Mouse (Mus musculus) intestine, embryonic 16.5 days (tissue): ENCODE data around the gene Fam181a. TPM values are rescaled to one million over a fixed set of nuclear protein-coding genes. Genes with fewer than 3 reads are reported as not detected.
A peak's percentile ranks its signal among the peaks of the same experiment; 100 is the strongest.

Experiments
- ATAC-seq: fragments of 200-750 bp; cut with Nextera tagmentation; 2 replicates; pipeline ENCODE4 v1.8.0; 2017; ENCODE audit warnings: moderate TSS enrichment, moderate library complexity
- H3K27ac ChIP-seq: fragments of 300-500 bp; sonication (generic); 2 replicates; pipeline ENCODE4 v1.5.1; 2014; ENCODE audit warnings: mild to moderate bottlenecking, low read length
- H3K27me3 ChIP-seq: fragments of 300-500 bp; sonication (generic); replicated peaks from 2 replicates; pipeline ENCODE4 v1.6.1; 2014; ENCODE audit warnings: low read length, control low read depth, mixed read lengths; ENCODE audit not compliant: control insufficient read depth, insufficient read depth
- H3K36me3 ChIP-seq: fragments of 300-500 bp; sonication (generic); 2 replicates; pipeline ENCODE4 v1.6.1; 2014; ENCODE audit warnings: low read length, control low read depth; ENCODE audit not compliant: control insufficient read depth, insufficient read depth
- H3K4me1 ChIP-seq: fragments of 300-500 bp; sonication (generic); 2 replicates; pipeline ENCODE4 v1.6.1; 2014; ENCODE audit warnings: low read length, control low read depth, mixed read lengths; ENCODE audit not compliant: control insufficient read depth, insufficient read depth
- H3K4me2 ChIP-seq: fragments of 300-500 bp; sonication (generic); 2 replicates; pipeline ENCODE4 v1.6.1; 2014; ENCODE audit warnings: low read depth, low read length, control low read depth
- H3K4me3 ChIP-seq: fragments of 300-500 bp; sonication (generic); 2 replicates; pipeline ENCODE4 v1.5.1; 2014; ENCODE audit warnings: mild to moderate bottlenecking, low read length
- H3K9ac ChIP-seq: fragments of 300-500 bp; sonication (generic); 2 replicates; pipeline ENCODE4 v1.6.1; 2014; ENCODE audit warnings: low read depth, low read length
- H3K9me3 ChIP-seq: fragments of 300-500 bp; sonication (generic); 2 replicates; pipeline ENCODE4 v1.6.1; 2016; ENCODE audit warnings: low read length, control low read depth; ENCODE audit not compliant: control insufficient read depth
- WGBS: fragments of 180-500 bp; shearing (Covaris S2); extraction: QIAGEN DNeasy Blood & Tissue Kit; methylation state at CpG from one replicate; pipeline ENCODE4 v1.1.7; 2014; 5-methylcytosine and 5-hydroxymethylcytosine counted together
- polyA plus RNA-seq: library from polyadenylated mRNA; unstranded; fragments of >200 nt; fragmentation: Nextera tagmentation; extraction: Ambion mirVana; gene quantifications from 2 replicates; pipeline ENCODE4 v1.2.1, GENCODE M21; 2015

Gene Fam181a
- polyA plus RNA-seq, 1 experiment from 2014 or later, result not detected

DNA sequence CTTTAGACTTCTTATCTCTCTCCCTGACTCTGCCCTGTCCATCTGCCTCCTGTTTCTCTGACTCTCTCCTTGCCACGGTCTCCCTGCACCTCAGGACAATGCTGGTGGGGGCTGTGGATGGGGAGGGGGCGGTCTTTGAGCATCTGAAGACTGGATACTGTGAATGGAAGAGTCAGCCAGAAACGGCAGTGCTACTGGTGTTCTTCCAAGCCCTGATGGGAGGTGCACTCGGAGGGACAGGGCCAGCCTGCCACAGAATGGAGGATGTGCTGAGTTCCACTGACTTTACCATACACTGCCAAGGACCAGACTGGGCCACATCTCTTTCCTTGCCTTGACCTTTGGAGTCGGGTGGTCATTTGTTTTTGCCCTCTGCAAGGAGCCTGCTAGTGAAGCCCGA, 27.8 kb upstream of the Fam181a start:
- ATAC-seq, result no peak
- Histone ChIP-seq H3K27ac (no peak overlapping the region), H3K27me3 (no peaks in the 10 kb centered on the region), H3K4me1 (no peaks in the 10 kb centered on the region), H3K4me2 (no peak overlapping the region), H3K9me3 (no peaks in the 10 kb centered on the region), H3K4me3 (no peak overlapping the region), H3K9ac (no peak overlapping the region), H3K36me3 (no peaks in the 10 kb centered on the region)
- 63% methylated on average over 6 of the region's 6 CpGs for WGBS

DNA sequence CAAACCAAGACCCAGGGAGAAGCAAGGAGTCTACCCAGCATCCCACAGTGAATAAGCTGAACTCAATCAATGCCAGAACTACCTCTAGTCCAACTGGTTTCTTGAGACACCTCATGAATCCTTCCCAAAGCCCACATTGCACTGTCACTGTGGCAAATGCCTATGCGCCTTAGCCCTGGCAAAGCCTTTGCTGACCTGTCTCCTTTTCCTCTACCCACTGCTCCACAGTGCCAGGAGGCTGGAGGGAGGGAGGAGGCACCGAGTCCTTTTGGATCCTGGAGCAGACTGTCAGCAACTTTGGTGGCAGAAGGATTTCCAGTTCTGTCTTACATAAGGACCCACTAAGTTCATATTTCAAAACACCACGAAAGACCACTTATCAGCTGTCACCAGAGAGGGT, 27.4 kb upstream of the Fam181a start:
- WGBS, result 81% methylated on average over 3 of the region's 3 CpGs

DNA sequence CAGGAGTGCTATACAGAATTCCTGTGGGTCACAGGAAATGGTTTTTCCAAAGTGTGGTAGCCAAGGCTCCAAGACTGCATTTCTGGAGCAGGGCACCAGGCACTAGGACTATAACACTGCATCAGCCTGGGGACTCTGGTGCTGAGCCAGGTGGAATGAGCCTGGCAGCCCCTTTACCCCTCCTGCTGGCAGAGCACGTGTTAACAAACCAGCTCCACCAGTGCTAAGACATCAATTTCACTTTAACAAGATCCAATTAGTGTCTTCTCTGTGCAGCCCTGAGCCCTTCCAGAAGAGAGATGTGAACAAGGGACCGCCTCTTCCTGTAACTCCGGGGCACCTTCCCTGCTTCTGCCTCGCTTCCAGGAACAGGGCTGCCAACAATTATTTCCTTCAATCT, 23.5 kb upstream of the Fam181a start:
- Histone ChIP-seq H3K36me3 (no peaks in the 10 kb centered on the region), H3K9ac (no peak overlapping the region), H3K4me3 (no peak overlapping the region), H3K27me3 (no peaks in the 10 kb centered on the region), H3K9me3 (no peaks in the 10 kb centered on the region), H3K4me2 (no peak overlapping the region), H3K4me1 (no peaks in the 10 kb centered on the region), H3K27ac (no peak overlapping the region)
- ATAC-seq, result no peak
- 74% methylated on average over 4 of the region's 4 CpGs for WGBS

More for the DNA sequence above, 27.4 kb upstream of the Fam181a start:
- Histone ChIP-seq H3K36me3 (no peaks in the 10 kb centered on the region), H3K4me2 (no peak overlapping the region), H3K27ac (no peak overlapping the region), H3K4me3 (no peak overlapping the region), H3K27me3 (no peaks in the 10 kb centered on the region), H3K9me3 (no peaks in the 10 kb centered on the region), H3K4me1 (no peaks in the 10 kb centered on the region), H3K9ac (no peak overlapping the region)
- ATAC-seq, result no peak

DNA sequence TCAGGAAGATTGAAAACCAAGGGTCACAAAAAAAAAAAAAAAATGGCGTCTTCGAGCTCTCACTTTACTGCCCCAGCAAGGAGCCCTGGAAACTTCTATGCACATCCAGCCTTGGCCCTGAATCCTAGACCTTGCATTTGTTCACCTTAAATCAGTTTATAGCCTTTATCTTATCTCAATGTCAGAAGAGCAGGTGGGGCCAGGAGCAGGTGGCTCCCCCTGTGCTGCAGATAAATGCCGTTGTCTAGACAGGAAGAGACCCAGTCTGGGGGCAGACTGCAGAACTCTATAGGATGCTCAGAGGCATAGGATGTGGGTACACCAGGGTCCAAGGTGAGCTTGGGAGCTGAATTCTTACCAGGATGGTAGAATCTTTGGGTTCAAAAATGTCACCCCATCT, 18.4 kb upstream of the Fam181a start:
- WGBS, result 66% methylated on average over 3 of the region's 3 CpGs
- no peaks in the 10 kb centered on the region for H3K9me3 ChIP-seq
- H3K27ac ChIP-seq, result no peak overlapping the region
- no peak overlapping the region for H3K4me2 ChIP-seq
- peak; percentile 77 for ATAC-seq
- no peaks in the 10 kb centered on the region for H3K4me1 ChIP-seq
- no peaks in the 10 kb centered on the region for H3K36me3 ChIP-seq
- no peak overlapping the region for H3K9ac ChIP-seq
- H3K4me3 ChIP-seq, result no peak overlapping the region
- no peaks in the 10 kb centered on the region for H3K27me3 ChIP-seq

GRCm38 (mm10) chr12:103296292-103296691, 14.5 kb upstream of the Fam181a start:
- Histone ChIP-seq H3K4me2 (no peak overlapping the region), H3K4me1 (no peaks in the 10 kb centered on the region), H3K9me3 (no peaks in the 10 kb centered on the region), H3K27ac (no peak overlapping the region), H3K36me3 (no peaks in the 10 kb centered on the region), H3K9ac (no peak overlapping the region), H3K4me3 (no peak overlapping the region), H3K27me3 (no peaks in the 10 kb centered on the region)
- WGBS, result 20% methylated on average over 4 of the region's 4 CpGs
- ATAC-seq, result no peak

- Histone ChIP-seq H3K4me2 (no peak overlapping the region), H3K9ac (no peak overlapping the region), H3K27me3 (no peaks in the 10 kb centered on the region), H3K27ac (no peak overlapping the region), H3K4me3 (no peak overlapping the region), H3K4me1 (no peaks in the 10 kb centered on the region), H3K9me3 (no peaks in the 10 kb centered on the region), H3K36me3 (no peaks in the 10 kb centered on the region)
- no peak for ATAC-seq
- WGBS, result 52% methylated on average over 9 of the region's 9 CpGs
Measured at GRCm38 (mm10) chr12:103300493-103300892, 10.3 kb upstream of the Fam181a start.

DNA sequence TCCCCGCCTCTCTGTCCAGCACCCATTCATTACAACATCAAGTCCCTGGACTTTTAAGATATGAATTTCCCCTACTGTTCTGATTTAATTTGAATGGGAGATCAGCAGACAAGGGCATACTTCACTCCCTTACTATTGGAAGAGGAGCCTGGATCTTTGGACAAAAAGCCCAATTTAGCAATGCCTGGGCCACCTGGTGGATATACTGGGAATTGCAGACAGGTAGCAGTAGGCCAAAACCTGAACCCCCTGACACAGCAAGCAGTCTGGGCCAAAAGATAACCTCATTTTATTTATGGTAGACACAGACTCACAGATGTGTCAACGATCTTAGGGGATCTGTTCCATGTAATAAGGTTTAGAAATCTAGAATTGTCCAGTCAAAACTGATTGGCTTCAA, 9.1 kb upstream of the Fam181a start:
- H3K4me2 ChIP-seq, result no peak overlapping the region
- H3K27ac ChIP-seq, result no peak overlapping the region
- no peaks in the 10 kb centered on the region for H3K9me3 ChIP-seq
- H3K9ac ChIP-seq, result no peak overlapping the region
- no peaks in the 10 kb centered on the region for H3K36me3 ChIP-seq
- WGBS, result 44% methylated on average over 2 of the region's 2 CpGs
- no peaks in the 10 kb centered on the region for H3K27me3 ChIP-seq
- H3K4me3 ChIP-seq, result no peak overlapping the region
- no peak for ATAC-seq
- H3K4me1 ChIP-seq, result no peaks in the 10 kb centered on the region

- 74% methylated on average over 1 of the region's 1 CpGs for WGBS
- Histone ChIP-seq H3K36me3 (no peaks in the 10 kb centered on the region), H3K4me1 (no peaks in the 10 kb centered on the region), H3K4me2 (no peak overlapping the region), H3K27ac (no peak overlapping the region), H3K9ac (no peak overlapping the region), H3K27me3 (no peaks in the 10 kb centered on the region), H3K9me3 (no peaks in the 10 kb centered on the region), H3K4me3 (no peak overlapping the region)
- ATAC-seq, result no peak
Measured at GRCm38 (mm10) chr12:103302960-103303359, 7.8 kb upstream of the Fam181a start.

- H3K4me2 ChIP-seq, result no peak overlapping the region
- H3K4me1 ChIP-seq, result no peaks in the 10 kb centered on the region
- no peaks in the 10 kb centered on the region for H3K9me3 ChIP-seq
- ATAC-seq, result no peak
- no peak overlapping the region for H3K27ac ChIP-seq
- 27% methylated on average over 2 of the region's 2 CpGs for WGBS
- no peaks in the 10 kb centered on the region for H3K27me3 ChIP-seq
- no peaks in the 10 kb centered on the region for H3K36me3 ChIP-seq
- H3K9ac ChIP-seq, result no peak overlapping the region
- no peak overlapping the region for H3K4me3 ChIP-seq
Measured at GRCm38 (mm10) chr12:103306224-103306623, 4.6 kb upstream of the Fam181a start.

- no peaks in the 10 kb centered on the region for H3K4me1 ChIP-seq
- ATAC-seq, result no peak
- H3K36me3 ChIP-seq, result no peaks in the 10 kb centered on the region
- H3K4me2 ChIP-seq, result no peak overlapping the region
- H3K9ac ChIP-seq, result no peak overlapping the region
- no peak overlapping the region for H3K4me3 ChIP-seq
- H3K27me3 ChIP-seq, result no peaks in the 10 kb centered on the region
- WGBS, result 24% methylated on average over 3 of the region's 3 CpGs
- H3K9me3 ChIP-seq, result no peaks in the 10 kb centered on the region
- no peak overlapping the region for H3K27ac ChIP-seq
Measured at GRCm38 (mm10) chr12:103306720-103307119, 4.1 kb upstream of the Fam181a start.
